Mouse (Mus musculus) natural killer cell, adult 2 months (primary cell): Measurements from ENCODE around the gene Tmem233.

Source experiments
- DNase-seq, 2 experiments: peaks; one replicate each; pipeline ENCODE4 v3.0.0; 2022; ENCODE audit warnings: low spot score in 2 of 2

Gene Tmem233

DNA sequence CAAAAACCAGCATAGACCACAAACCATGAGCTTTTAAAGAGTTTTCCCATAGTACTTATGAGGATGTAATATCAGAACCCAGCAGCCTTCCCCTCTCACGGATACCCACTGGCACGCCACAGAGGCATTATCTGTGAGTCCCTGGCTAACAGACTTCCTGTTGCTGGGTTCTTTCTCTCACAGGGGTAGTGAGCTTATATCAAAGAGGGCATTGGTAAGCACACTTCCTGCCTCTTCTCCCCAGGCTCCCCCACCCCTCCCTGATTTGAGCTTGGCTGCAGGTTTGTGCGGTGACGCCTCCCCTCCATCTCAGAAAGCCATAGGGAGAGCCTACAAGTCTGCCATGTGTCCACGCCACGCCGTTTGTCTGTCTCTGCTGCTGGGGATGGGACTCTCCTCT, 54.0 kb downstream of the Tmem233 start:
- peak; percentile 51 to 52 for DNase-seq

DNA sequence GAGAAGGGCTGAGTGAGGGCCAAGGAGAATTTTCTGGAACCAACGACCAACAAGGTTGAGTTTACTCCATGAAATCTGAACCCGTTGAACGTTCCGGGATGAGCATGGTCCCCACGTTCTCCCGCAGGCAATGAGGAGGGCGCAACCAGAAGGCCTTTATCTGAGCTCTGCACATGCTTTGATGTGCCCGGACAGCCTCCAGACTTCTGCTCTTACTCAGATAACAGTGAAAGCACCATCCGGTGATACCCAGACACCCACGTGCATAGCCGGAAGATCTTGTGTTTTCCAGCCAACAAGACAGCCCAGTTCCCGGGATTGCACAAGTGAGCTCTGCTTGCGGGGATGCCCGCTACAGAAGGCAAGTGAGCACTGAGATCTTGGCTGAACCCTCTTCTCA, 56.5 kb downstream of the Tmem233 start:
- DNase-seq = no peak

GRCm38 (mm10) chr5:116026107-116026506, 56.9 kb downstream of the Tmem233 start:
- no peak for DNase-seq

DNA sequence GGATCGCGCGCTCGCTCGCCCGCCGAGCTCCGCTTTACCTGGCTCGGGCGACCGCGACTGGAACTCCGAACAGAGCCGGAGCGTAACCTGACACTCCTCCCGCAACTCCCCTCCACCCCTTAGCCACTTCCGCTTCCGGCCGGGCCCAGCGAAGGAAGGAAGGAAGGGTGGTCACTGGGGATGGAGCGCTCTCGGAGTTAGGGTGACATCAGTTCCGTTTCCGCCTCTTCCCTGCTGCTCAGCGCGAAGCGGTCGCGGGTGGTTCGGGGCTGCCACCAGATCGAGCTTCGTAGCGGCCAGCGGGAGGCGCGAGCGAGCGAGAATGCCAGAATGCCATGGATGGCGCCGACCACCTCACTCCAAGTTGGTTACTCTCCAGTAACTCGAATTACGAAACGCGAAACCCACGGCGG, 58.7 kb downstream of the Tmem233 start, which contains the start of gene Prkab1:
Prkab1 (minus strand) TSS at position 182 of the 413 bp plus-strand sequence.
- DNase-seq = peak; percentile 91

GRCm38 (mm10) chr5:116023821-116024284, 59.2 kb downstream of the Tmem233 start:
- DNase-seq = no peak

- DNase-seq = peak in 1 of 2 experiments; percentile 19
Observed at GRCm38 (mm10) chr5:116023251-116023661, 59.8 kb downstream of the Tmem233 start.

DNA sequence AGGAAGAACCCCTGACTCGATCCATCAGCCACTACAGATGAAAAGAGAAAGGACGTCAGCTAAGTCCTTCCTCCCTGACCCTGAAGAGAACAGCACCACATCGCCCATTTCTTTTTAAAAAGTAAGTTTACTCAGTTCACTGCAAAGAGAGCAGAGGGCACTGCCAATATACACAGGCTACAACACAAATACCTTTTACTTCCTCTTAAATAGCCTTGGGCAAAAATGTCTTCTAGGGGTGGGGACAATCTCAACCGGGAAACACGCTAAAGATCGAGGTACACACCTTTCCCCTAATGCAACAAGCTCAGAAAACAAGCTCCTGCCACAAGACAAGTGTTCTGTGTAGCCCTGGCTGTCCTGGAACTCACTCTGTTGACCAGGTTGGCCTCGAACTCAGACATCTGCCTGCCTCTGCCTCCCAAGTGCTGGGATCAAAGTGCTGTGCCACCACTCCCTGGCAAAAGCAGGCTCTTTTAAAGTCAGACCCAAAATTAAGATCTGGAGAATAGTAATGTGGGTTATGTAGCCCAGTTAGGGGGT, 60.3 kb downstream of the Tmem233 start:
- DNase-seq = no peak

GRCm38 (mm10) chr5:116022131-116022530, 60.9 kb downstream of the Tmem233 start:
- no peak for DNase-seq

DNA sequence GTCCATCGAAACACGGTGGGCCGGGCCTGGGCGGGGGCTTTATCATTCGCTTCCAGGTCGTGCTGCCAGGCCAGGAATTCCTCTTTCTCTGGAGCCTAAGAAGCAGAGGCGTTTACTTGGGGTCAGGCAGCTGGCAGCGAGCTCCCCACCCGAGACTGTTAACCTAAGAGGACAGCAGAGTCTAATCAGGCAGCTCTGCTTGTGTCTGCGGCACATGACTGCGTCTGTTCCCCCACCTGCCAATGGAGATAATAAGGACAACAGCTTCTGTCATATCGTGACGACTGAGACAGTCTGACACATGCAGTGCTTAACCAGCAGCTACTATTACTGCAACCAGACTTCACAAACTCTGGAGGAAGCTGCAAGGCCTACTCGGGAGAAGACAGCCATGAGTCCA, 61.5 kb downstream of the Tmem233 start:
- no peak for DNase-seq

- DNase-seq = no peak
Observed at GRCm38 (mm10) chr5:116019371-116019770, 63.7 kb downstream of the Tmem233 start.

DNA sequence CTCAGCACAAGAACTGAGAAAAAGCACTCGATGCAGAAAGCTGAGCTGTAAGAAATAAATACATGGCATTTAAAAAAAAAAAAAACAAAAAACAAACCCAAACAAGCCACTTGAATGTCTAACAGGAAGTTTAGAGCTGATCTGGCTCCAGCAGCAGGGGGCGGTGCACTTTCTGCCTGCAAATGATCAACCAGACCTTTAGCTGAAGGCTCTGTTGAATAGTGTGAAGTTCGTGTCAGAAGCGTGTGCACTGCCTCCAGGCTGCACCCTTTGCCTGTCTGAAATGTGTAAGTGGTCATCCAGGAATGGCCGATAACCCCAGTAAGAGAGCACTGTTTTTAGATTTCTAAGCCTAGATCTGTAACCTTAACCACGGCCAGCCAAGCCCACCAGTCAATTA, 64.3 kb downstream of the Tmem233 start:
- DNase-seq = no peak

GRCm38 (mm10) chr5:116018196-116018595, 64.8 kb downstream of the Tmem233 start:
- no peak for DNase-seq

GRCm38 (mm10) chr5:116017391-116017790, 65.7 kb downstream of the Tmem233 start:
- no peak for DNase-seq

- no peak for DNase-seq
Observed at GRCm38 (mm10) chr5:116016542-116016941, 66.5 kb downstream of the Tmem233 start.

DNA sequence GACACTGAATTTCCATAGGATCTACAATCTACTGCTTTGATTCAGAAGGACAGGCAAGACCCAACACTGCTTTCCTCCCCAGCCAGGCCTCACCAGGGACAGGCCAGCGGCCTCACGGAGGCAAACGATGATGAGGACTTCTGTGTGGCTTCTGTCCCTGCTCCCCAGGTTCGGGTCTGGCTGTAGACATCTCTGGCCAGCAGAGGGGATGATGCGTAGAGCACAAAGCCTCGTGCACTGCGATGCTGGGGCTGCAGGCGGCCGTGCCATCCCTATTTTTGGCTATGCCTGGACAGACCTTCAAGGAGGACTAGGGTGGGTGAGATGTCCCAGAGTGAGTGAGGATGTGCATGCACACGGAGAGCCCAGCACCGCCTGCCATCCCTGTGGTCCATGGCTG, 68.8 kb downstream of the Tmem233 start:
- DNase-seq = no peak

- DNase-seq = no peak
Observed at GRCm38 (mm10) chr5:116013821-116014220, 69.2 kb downstream of the Tmem233 start.

GRCm38 (mm10) chr5:116012503-116012902, 70.5 kb downstream of the Tmem233 start:
- no peak for DNase-seq

- no peak for DNase-seq
Observed at GRCm38 (mm10) chr5:116011700-116012099, 71.3 kb downstream of the Tmem233 start.

GRCm38 (mm10) chr5:116009884-116010627, 73.0 kb downstream of the Tmem233 start:
- no peak for DNase-seq

- DNase-seq = no peak
Observed at GRCm38 (mm10) chr5:116009091-116009851, 73.8 kb downstream of the Tmem233 start.

DNA sequence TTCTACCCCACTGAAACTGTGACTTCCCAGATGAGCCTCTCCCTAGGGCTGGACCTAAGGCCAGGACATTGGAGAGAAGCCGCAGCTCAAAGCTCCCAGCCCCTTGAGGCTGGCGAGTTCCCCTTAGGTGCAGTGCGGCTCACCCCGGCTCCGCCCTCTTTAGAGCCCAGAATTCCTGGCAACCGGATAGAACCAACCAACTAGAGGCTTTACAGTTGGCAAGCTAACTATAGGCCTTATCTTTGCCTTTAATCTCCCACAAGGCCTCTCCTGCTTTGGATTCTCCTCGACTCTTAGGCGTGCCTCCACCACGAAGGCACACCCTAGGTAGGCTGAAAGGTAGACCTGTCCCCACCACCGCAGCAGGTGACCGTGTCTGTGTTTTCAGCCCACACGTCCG, 75.3 kb downstream of the Tmem233 start:
- DNase-seq = no peak

DNA sequence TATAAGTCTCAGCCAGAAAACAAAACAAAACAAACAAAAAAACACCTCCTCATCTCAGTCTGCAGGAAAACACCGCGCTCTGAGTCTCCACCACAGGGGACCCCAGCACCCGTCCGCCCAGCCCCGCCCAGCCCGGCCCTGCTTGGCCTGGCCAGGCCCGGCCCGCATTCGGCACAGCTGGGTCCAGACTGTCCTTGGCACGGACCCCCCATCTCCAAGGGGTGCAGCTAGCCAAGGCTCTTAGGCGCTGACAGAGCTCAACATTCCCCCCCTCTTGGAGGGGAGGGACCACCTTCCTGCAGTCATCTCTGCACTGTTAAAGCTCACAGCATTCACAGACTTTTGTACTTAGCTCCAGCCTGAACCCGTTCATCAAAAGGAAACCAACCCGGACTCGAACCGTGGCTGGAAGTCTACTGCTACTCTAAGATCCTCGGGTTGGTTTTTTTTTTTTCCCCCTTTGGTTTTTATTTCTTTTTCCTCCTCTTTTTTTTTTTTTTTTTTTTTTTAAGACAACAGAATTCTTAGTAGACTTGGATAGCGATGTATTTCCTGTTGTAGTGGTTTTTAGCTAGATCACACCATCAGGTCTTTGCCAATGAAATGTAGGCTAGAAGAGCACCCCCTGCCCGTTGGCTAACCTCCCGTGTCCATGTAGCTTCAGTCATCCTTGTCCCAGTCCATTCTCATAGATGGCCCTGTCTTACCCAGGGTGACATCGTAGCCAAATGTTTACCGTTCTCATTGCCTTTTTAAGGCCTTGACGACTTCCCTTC, 76.5 kb downstream of the Tmem233 start:
- DNase-seq = no peak
